Mouse (Mus musculus): ENCODE data around the gene Cry1.

Gene Cry1

DNA sequence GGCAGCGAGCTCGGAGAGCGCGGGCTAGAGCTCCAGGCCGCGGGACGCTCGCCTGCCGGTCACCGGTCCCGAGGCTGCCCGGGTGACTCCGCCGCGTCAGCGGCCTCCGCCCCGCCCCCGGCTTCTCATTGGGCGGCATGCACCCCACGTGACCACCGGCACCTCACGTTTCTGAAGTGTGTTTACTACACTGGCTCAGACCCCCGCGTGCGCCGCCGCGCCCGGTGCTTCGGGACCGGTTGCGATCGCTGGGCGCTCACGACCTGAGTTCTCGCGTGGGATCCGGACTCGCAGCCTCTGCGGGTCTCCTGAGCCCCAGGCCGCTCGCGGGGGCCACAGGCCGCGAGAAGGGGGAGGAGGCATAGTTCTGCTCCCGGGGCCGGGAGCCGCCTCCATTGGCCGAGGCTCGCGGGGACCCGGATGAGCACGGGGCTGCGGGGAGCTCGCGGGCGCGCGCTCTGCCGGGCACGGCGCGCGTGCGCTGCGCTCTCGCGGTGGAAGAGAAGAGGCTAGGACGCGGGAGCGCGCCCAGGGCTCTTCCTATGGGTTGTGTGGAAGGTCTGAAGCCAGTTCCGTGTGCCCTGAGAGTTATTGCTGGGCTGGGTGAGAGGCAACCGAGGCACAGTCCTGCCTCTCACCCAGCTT is at the start of gene Cry1:
TSS of gene Cry1 (minus strand) at position 101 of the 645 bp plus-strand sequence.
- DNase-seq: peak; percentile 96 to 98

DNA sequence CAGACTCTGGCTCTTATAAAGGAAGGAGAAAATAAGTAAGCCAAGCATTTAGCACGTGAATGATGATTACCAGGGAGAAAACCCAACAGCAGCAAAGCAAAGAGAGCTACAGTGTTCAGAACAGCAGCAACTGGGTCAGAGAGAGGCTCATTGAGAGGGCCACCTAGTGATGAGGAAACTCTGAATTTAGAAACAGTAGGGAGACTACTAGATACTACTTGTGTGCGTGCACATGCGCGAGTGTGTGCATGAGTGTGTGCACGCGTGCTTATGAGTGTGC is 36.8 kb upstream of the Cry1 start:
- no peak for DNase-seq

DNA sequence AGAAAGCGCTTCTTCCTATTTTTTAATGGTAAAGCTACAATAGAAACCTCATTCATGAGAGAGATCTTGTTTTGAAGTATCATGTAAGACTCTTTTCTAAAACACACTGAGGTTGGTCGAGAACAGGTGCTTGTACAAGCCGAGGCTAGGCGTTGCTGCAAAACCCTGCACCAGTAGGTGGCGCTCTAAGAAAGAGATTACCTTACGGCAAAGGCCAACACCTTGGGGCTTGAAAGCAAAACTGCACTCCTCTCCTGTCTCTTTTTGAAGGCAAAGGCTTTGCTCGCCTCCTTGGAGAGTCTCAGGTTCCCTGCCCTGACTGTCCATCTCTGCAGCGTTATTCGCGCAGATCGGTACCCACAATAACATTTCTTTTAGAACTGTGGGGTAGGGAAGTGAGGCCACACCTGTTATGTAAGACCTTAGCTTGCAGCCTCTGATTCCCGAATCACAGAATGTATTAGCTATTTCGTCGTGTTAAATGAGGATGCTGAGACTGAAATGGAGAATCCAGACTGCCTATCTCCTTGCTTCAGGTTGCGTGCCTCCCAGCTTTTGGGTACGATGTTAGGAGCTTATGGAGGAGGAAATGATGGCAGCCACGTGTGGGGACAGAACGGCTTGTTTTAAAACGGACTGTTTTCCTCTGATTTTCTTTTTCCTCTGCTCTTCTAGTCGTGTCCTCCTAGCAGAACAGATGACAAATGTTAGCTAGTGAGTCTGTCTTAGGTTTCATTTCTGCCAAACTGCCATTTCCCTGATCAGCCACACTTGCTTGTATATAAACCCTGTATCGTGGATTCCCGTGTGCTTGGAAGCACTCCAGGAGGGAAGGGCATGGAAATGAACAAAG is 36.3 kb upstream of the Cry1 start:
- peak; percentile 66 to 90 for DNase-seq

DNA sequence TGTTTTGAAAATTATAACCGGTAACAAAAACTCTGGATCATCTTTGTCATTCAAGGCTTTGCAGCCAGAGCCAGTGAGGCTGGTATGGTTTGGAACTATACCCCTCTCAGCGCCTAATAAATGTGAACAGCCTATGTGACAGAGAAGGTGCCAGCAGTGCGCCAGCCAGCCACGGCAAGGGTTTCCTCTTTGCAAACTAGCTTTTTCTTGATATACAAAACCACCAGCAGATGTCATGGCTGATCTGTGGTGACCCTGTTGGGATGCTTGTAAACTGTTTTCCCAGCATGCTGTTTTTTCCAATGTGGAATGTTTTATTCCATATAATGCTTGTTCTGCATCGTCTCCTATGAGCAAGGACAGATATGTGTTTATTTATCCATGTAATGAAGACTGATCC is 30.0 kb upstream of the Cry1 start:
- DNase-seq: no peak

DNA sequence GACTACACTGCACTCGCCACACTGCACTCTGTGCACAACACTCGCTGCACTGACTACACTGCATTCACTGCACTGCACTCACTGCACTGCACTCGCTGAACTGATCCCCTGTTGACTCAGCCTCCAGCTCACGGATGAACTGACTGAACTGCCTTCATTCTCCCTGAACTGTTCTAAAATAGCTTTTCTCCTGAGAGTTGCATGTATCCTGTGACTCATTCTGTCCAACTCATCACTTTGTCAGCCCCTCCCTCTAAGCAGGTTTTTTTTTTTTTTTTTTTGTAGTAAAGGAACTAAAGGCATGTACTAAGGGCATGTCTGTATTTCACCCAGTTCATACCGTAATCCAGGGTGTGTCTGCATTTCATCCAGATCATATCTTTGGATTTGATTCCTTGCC is 26.8 kb upstream of the Cry1 start:
- DNase-seq: no peak

DNA sequence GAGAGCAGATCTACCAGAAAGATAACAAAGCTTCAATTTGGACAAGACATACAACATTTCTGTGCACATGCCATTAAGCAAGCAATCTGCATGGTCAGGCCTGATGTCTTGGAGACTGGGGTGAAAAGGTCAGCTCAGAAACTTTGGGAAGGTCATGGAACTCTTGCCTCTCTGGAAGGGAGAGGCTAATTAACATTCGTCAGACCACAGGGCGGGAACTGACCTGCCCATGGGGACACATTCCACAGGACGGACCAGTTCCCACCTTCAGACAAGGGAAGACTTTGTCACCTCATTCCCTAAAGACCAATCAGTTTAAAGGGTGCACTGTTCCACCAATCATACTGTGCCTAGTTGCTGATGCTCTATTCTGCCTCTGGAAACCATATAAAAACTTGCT is 25.3 kb upstream of the Cry1 start:
- DNase-seq: no peak

DNA sequence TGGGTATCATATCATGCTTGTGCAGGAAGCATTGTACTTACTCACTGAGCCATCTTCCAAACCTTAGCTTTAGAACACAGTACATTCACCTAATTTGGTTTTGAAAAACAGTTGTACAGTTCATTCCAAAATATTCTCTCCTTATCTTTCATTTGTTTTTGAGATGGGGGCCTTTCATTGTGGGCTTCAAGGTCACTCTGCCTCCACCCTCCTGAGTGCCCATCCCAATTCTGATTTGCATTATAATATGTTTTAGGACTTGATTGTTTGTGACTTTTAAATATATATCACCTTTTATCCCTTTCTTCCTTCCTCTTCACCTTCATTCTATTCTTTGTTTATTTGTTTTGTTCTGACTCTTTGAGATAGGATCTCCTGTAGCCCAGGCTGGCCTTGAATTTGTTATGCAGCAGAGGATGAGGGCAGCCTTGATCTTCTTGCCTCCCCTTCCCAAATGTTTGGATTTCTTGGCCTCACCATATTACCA is 24.3 kb upstream of the Cry1 start:
- DNase-seq: no peak

DNA sequence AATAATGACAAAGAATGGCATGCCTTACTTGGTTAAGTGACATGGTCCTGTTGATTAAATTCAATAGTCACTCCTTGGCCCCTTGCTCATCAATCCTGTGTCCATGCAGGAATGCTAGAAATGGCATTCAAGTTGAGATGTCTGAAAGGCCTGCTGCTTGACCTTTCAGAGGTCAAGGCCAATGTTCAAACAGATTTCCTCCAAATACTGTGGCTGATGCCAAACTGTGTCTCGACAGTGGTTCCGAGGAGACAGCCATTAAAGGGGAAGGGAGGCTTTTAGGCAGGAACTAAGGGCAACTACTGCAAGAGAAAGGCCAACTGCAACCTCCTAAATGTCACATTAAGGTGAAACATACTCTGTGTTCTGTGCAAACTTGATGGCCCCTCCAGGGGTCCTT is 20.5 kb upstream of the Cry1 start:
- no peak for DNase-seq

DNA sequence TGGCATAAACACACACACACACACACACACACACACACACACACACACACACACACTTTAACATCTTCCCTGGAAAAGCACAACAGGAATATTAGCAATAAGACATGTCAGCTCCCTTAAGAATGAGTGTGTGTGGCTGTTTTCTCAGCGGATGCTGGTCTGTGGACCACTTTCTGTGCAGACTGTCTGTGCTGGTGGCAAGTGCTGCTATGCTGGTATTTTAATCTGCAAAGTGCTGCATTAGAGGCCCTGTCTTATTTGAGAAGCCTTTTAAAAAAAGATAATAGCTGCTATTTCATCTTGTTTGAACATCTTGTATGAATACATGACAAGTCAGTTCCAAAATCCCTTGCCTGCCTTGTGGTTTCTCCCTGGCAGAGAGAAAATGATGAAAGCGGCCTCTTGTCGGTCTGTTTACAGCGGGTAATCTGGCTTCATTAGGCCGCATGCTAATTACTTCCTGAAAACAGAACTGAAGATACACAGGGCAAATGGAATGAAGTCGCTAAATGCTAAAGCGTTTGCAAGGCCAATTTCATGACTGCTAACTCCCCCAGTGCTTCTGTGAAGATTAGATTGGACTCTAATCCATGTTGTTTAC is 19.5 kb upstream of the Cry1 start:
- no peak for DNase-seq

DNA sequence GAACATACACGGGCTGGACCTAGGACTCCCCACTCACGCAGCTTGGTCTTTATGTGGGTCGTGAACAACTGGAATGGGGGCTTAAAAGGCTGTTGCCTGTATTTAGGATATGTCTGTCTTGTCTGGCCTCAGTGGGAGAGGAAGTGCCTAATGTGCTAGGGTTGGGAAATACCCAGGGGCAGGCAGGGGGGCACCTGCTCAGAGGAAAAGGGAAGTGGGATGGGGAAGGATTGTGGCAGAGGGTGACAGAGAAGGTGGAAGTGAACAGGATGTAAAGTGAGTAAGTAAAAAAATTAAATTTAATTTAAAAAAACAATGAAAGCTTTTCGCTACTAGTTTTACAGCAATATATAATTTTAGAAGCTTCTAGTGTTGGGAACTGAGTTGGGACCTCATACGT is 9.7 kb upstream of the Cry1 start:
- no peak for DNase-seq

DNA sequence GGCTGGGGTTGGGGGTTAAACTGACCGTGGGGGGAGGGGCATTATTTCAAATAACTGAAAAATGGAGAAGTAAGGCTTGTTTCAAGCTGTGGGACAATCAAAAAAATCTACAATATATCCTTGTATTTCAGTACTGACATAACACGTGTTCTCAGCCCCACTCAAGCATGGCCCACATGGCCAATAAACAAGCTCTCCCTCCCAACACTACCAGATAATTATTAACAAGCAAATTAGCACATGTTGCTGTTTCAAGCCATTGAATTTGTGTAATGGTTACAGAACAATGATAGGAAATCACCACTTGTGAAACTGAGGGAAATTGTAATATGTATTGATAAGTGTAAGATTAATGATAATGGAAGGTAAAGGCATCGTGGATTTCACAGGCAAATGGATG is 8.5 kb upstream of the Cry1 start:
- peak in 1 of 2 experiments; percentile 45 for DNase-seq

DNA sequence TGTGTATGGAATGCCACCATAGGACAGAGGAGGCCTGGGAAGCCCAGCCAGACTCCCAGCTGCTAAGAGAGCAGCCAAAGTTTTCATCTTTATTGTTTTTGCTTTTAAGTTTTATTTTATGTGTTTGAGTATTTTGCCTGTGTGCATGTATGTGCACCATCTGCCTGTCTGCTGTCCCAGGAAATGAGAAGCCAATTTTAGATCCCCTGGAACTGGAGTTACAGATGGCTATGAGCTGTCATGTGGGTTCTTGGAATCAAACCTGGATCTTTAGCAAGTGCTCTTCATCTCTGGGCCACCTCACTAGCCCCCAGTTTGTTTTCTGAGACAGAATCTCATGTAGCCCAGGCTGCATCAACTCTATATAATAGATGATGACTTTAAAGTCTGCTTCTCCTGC is 5.8 kb upstream of the Cry1 start:
- DNase-seq: no peak

DNA sequence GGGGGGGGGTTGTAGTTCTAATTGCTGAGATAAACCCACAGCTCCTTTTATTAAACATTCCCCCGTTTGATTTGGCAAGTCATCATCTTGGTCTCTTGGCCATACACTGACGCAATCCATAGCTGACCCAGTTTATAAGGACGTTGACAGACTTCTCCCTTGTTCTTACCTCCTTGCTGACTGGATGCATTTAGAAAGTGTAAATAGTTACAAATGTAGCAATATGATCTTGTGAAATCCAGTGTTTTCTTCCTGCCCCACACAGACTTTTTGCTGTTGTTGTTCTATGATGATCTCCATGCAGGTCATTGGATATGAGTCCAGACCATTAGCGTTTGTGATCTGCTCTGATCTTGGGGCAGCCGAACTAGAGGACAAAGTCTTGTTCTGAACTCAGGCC is 5.1 kb upstream of the Cry1 start:
- no peak for DNase-seq

DNA sequence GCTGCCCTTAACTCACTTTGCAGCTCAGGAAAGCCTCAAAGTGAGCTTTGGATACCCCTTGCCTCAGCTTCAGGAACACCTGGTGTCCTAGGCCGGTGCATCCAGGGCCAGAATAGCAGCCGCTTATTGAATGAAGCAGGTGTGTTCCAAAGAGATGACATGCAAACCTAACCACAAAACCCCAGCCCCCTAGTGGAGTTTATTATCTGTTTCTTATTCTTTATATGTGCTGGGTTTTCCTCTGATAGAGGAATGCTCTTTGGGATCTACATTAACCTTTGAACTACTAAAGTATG is 1.6 kb upstream of the Cry1 start:
- no peak for DNase-seq

DNA sequence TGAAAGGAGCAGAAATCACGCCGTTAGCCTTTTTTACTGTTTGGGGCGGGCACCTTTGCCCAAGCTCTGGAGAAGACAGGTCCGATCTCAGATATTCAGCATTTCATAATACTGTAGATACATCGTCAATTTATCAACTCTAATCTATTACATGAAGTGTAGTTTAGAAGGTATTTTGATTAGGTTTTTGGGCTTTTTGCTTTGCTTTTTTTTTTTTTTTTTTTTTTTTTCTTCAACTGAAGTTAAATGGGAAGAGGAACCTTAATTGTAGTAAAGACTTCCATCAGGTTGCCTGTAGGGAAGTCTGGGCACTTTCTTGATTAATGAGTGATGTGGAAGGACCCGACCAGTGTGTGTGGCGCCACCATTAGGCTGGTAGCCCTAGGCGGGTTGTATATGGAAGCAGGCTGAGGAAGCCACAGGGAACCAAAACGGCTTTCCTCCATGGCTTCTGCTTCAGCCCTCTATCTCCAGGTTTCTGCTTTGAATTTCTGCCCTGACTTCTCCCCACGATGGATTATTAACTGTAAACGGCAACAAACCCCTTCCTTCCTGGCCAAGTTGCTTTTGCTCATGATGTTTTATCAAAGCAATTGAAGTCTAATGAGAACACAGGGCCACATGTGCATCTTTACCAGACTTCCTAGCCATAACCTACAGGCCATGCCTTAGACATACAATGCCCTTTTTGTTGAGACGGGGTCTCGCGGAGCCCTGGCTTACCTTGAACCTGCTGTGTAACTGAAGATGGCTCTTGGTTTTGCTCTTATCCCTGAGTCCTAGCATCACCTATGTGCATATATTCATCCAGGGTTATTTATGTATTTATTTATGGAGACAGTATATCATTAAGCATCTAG is 1.0 kb upstream of the Cry1 start:
- DNase-seq: peak; percentile 26

DNA sequence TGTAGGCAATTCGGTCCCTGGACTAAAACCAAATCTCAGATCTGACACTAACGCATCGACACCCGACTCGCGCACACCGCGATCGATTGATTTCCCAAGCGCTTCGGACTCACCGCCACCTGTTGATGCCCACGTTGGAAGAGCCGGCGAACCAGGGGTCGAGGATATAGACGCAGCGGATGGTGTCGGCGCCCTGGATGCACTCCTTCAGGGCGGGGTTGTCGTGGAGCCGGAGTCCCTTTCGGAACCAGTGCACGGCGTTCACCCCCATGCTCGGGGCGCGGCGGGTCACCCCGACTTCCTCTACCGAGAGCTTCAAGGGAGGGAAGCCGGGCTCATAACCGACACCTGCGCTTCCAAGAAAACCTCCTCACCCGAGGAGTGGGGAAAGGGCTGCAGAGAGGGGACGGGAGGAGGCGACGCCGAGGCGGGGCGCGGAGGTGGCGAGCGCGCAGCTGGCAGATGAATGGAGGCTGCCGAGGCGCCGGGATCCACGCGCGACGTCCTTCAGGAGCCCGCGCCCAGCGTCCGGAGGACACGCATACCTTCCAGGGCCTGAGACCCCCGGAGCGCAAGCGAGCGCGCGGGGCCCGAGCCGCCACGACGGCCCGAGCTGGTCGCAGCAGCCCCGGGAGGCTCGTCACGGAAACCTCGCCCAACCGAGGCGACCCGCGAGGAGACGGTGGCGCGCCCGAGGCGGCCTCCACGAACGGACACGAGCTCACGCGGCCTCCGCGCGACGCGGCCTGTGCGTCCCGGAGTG is 482 bp downstream of the Cry1 start:
- DNase-seq: peak; percentile 21 to 22

DNA sequence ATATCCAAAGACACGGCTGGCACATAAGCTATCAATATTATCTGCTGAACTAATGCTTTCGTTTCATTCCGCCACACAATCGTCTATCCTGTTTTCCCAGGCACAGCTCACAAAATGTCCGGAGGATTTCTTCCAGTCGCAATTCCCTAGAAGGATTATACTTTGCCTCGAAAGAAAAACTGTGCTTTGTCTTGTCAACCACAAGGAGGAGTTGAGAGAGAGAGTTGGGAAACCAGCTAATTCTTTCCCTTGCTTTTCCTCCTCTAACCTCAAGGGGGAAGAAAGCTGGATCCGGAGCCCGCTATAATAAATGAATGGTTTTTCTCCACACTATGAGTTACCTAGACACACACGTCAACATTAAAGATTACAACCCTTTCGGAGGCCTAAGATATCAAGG is 1.2 kb downstream of the Cry1 start:
- DNase-seq: peak; percentile 25 to 55

DNA sequence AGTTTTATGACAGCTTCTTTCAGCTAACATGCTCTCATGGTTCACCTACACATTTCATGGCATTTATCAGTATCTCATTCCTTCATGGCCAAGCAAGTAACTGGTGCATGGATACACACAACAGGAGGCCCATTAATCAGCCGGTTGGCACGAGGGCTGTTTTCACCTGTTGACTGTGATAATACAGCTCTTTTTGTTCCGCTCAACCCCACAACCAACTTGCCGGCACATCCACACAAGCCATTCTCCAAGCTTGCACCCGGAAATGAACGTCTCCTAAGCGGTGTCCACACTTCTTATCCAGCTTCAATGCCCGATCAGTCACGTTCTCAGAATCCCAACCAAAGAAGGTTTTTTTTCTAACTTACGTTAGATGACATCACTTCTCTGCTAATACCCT is 2.1 kb downstream of the Cry1 start:
- no peak for DNase-seq

DNA sequence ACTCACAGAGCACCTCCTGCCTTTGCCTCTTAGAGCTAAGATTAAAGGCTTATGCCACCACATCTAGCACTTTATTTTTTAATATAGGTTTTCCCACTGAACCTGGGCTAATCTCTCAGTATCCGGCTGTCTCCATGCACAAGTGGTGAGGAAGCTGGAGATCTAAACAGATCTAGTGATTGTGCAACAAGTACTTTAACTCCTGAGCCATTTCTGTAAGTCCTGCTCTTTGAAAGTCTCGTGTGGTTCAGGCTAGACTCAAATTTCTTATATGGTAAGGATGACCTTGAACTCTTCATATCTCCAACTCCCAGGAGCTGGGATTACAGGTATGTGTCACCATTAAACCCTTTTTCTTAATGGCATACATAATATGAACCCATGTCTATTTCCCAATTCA is 8.2 kb downstream of the Cry1 start:
- no peak for DNase-seq

DNA sequence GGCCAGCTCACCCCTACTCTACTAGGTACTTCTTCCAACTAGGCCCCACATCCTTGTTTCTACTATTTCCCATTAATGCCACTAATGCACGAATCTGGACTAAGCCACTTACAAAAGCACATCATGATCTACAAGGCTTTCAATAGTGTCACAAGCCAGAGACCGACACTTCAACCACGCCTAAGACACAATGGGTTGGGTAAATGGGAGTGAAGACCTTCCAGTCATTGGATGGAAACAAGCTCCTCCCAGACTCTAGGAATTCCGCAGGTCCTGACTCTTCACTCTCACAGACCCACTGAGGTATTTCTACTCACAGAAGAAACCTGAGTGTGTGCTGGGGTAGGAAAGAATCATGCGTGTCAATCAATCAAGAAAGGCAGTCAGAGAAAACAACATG is 19.6 kb downstream of the Cry1 start:
- DNase-seq: no peak

DNA sequence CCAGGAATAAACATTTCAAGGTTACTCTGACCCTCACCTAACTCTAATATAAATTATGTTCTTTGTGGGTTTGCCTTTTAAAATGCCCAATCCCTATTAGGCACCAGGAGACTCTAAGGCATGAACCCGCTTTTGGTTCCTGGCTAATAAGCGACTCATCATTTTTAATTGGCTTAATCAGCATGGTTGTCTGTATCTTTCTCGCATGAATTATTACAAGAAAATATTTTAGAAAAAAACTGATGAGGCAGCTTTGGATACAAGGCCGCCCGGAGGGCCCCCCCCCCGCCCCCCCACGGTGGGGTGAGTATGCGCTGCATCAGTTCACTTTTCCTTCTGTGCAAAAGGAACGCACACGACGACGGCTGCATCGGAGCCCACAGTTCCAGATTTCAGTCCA is 20.1 kb downstream of the Cry1 start:
- DNase-seq: no peak

DNA sequence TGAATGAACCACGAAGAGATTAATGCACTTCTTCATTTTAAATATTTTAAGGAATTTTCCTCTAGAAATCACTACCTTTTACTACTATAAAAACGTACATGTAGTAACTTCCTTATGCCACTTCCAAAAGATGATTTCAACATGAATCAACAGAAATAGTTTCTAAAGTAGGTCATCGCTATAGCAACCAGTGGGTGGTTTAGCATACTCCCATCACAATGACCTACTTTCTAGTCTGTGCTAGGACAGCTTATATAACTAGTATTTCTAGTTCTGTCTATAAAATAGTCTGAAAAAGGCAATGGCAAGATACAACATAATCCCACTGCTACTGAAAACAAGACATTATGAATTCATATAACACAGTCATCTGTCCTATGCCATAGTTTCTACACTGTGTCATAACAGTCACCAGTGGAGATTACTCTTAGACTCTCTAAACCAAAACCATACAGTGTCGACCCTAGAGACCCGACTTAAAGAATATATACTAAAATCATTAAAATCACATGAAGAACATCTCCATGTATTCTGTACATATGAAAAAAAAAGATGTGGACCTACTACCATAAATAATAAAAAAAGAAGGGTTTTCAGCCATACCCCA is 23.0 kb downstream of the Cry1 start:
- DNase-seq: peak in 1 of 2 experiments; percentile 15

Measured in kidney, adult 8-10 months (tissue).